Mouse (Mus musculus) MEL (cell line): ENCODE data around the gene Depp1. TPM values are rescaled to one million over a fixed set of nuclear protein-coding genes. Genes with fewer than 3 reads are reported as not detected.
"Not testable (repeated sequence)": the region's sequence is repeated elsewhere in the genome, so short reads cannot be mapped to it uniquely, and the experiment has no call there.

Experiments
- DNase-seq: peaks from one replicate; pipeline ENCODE4 v3.0.0; 2011; ENCODE audit warnings: low read depth, low spot score
- H3K27ac ChIP-seq: 2 replicates; pipeline ENCODE4 v1.5.1; 2012; ENCODE audit warnings: low read depth, mild to moderate bottlenecking, control low read depth, low read length, moderate library complexity; ENCODE audit not compliant: control insufficient read depth
- H3K27me3 ChIP-seq, 2 experiments: fragments of 150-350 bp in 1 of 2; sonication (generic) in 1 of 2; 2 replicates each; pipeline ENCODE4 v1.6.1; 2012; ENCODE audit warnings: low read length in 2 of 2, mild to moderate bottlenecking in 2 of 2, improper control_type of control experiment in 1 of 2, moderate library complexity in 1 of 2; ENCODE audit not compliant: insufficient read depth in 2 of 2, control insufficient read depth in 1 of 2
- H3K36me3 ChIP-seq, 2 experiments: 2 replicates each; pipeline ENCODE4 v1.6.1; 2012 to 2014; ENCODE audit warnings: low read length in 2 of 2, improper control_type of control experiment in 1 of 2, inconsistent platforms in 1 of 2, mild to moderate bottlenecking in 1 of 2; ENCODE audit not compliant: insufficient read depth in 2 of 2, control insufficient read depth in 1 of 2
- H3K4me1 ChIP-seq, 2 experiments: fragments of 150-350 bp in 1 of 2; sonication (generic) in 1 of 2; 2 replicates each; pipeline ENCODE4 v1.6.1; 2012; ENCODE audit warnings: low read length in 2 of 2, improper control_type of control experiment in 1 of 2, mild to moderate bottlenecking in 1 of 2; ENCODE audit not compliant: insufficient read depth in 2 of 2, control insufficient read depth in 1 of 2
- H3K4me3 ChIP-seq, 2 experiments: fragments of 150-350 bp in 1 of 2; sonication (generic) in 1 of 2; 2 replicates each; pipeline ENCODE4 v1.5.1; 2012; ENCODE audit warnings: low read depth in 2 of 2, low read length in 2 of 2, mild to moderate bottlenecking in 2 of 2, moderate library complexity in 2 of 2, control low read depth in 1 of 2, improper control_type of control experiment in 1 of 2; ENCODE audit not compliant: control insufficient read depth in 1 of 2, insufficient read depth in 1 of 2
- H3K79me2 ChIP-seq: 2 replicates; pipeline ENCODE4 v1.6.1; 2012; ENCODE audit warnings: mild to moderate bottlenecking, low read length, moderate library complexity; ENCODE audit not compliant: control insufficient read depth, poor library complexity, insufficient read depth
- H3K9ac ChIP-seq: 2 replicates; pipeline ENCODE4 v1.6.1; 2012; ENCODE audit warnings: low read depth, mild to moderate bottlenecking, control low read depth, low read length, moderate library complexity; ENCODE audit not compliant: control insufficient read depth, poor library complexity, severe bottlenecking
- H3K9me3 ChIP-seq: fragments of 150-350 bp; sonication (generic); replicated peaks from 2 replicates; pipeline ENCODE4 v1.6.1; 2012; ENCODE audit warnings: mild to moderate bottlenecking, low read length, improper control_type of control experiment, moderate library complexity; ENCODE audit not compliant: insufficient read depth
- BHLHE40 ChIP-seq: IDR thresholded peaks from 2 replicates; pipeline ENCODE4 v1.6.1; 2012; ENCODE audit warnings: low read depth, mild to moderate bottlenecking, inconsistent platforms, low read length, improper control_type of control experiment, borderline replicate concordance
- CHD2 ChIP-seq: IDR thresholded peaks from 2 replicates; pipeline ENCODE4 v1.6.1; 2011; ENCODE audit warnings: low read length, improper control_type of control experiment
- E2F4 ChIP-seq: IDR thresholded peaks from 2 replicates; pipeline ENCODE4 v1.6.1; 2011; ENCODE audit warnings: low read depth, low read length, improper control_type of control experiment, borderline replicate concordance
- ELF1 ChIP-seq: IDR thresholded peaks from 2 replicates; pipeline ENCODE4 v1.6.1; 2014; ENCODE audit warnings: low read depth, mild to moderate bottlenecking, inconsistent platforms, low read length, improper control_type of control experiment, moderate library complexity
- EP300 ChIP-seq, 2 experiments: IDR thresholded peaks; 2 replicates each; pipeline ENCODE4 v1.6.1; 2011; ENCODE audit warnings: improper control_type of control experiment in 2 of 2, low read length in 2 of 2, low read depth in 1 of 2, mild to moderate bottlenecking in 1 of 2
- ETS1 ChIP-seq: IDR thresholded peaks from 2 replicates; pipeline ENCODE4 v1.6.1; 2012; ENCODE audit warnings: low read depth, mild to moderate bottlenecking, inconsistent platforms, low read length, improper control_type of control experiment, moderate library complexity
- GATA1 ChIP-seq: IDR thresholded peaks from 2 replicates; pipeline ENCODE4 v1.6.1; 2011; ENCODE audit warnings: low read depth, low read length, improper control_type of control experiment
- JUND ChIP-seq: IDR thresholded peaks from 2 replicates; pipeline ENCODE4 v1.6.1; 2011; ENCODE audit warnings: low read depth, mild to moderate bottlenecking, improper control_type of control experiment, low read length
- KAT2A ChIP-seq: conservative IDR thresholded peaks from 2 replicates; pipeline ENCODE4 v1.6.1; 2012; ENCODE audit warnings: low read depth, low read length, improper control_type of control experiment, inconsistent platforms
- MAFK ChIP-seq: IDR thresholded peaks from 2 replicates; pipeline ENCODE4 v1.6.1; 2011; ENCODE audit warnings: low read depth, mild to moderate bottlenecking, low read length, improper control_type of control experiment, borderline replicate concordance
- MAX ChIP-seq: IDR thresholded peaks from 2 replicates; pipeline ENCODE4 v1.6.1; 2011; ENCODE audit warnings: low read length, improper control_type of control experiment
- MAZ ChIP-seq: IDR thresholded peaks from 2 replicates; pipeline ENCODE4 v1.6.1; 2012; ENCODE audit warnings: low read depth, mild to moderate bottlenecking, inconsistent platforms, low read length, improper control_type of control experiment
- MYB ChIP-seq: IDR thresholded peaks from 2 replicates; pipeline ENCODE4 v1.6.1; 2011; ENCODE audit warnings: mild to moderate bottlenecking, low read depth, low read length, improper control_type of control experiment
- NELFE ChIP-seq: IDR thresholded peaks from 2 replicates; pipeline ENCODE4 v1.6.1; 2011; ENCODE audit warnings: low read depth, low read length, improper control_type of control experiment
- NRF1 ChIP-seq: IDR thresholded peaks from 2 replicates; pipeline ENCODE4 v1.6.1; 2014; ENCODE audit warnings: low read depth, mild to moderate bottlenecking, inconsistent platforms, low read length, improper control_type of control experiment, moderate library complexity; ENCODE audit not compliant: poor library complexity, insufficient read depth, severe bottlenecking
- POLR2A ChIP-seq, 2 experiments: IDR thresholded peaks; 2 replicates each; pipeline ENCODE4 v1.6.1; 2011 to 2012; ENCODE audit warnings: low read length in 2 of 2, mild to moderate bottlenecking in 2 of 2, control low read depth in 1 of 2, improper control_type of control experiment in 1 of 2, low read depth in 1 of 2, moderate library complexity in 1 of 2; ENCODE audit not compliant: control insufficient read depth in 1 of 2, insufficient read depth in 1 of 2, poor library complexity in 1 of 2
- POLR2AphosphoS2 ChIP-seq: IDR thresholded peaks from 2 replicates; pipeline ENCODE4 v1.6.1; 2011; ENCODE audit warnings: low read length, improper control_type of control experiment
- RAD21 ChIP-seq: IDR thresholded peaks from 2 replicates; pipeline ENCODE4 v1.6.1; 2011; ENCODE audit warnings: mild to moderate bottlenecking, low read depth, low read length, improper control_type of control experiment
- RCOR1 ChIP-seq: IDR thresholded peaks from 2 replicates; pipeline ENCODE4 v1.6.1; 2012; ENCODE audit warnings: low read depth, mild to moderate bottlenecking, inconsistent platforms, low read length, improper control_type of control experiment
- SIN3A ChIP-seq: IDR thresholded peaks from 2 replicates; pipeline ENCODE4 v1.6.1; 2012; ENCODE audit warnings: low read length, improper control_type of control experiment, inconsistent platforms
- SMC3 ChIP-seq: IDR thresholded peaks from 2 replicates; pipeline ENCODE4 v1.6.1; 2011; ENCODE audit warnings: low read depth, low read length, improper control_type of control experiment
- TCF12 ChIP-seq: IDR thresholded peaks from 2 replicates; pipeline ENCODE4 v1.6.1; 2014; ENCODE audit warnings: low read depth, mild to moderate bottlenecking, inconsistent platforms, low read length, improper control_type of control experiment, moderate library complexity
- UBTF ChIP-seq: IDR thresholded peaks from 2 replicates; pipeline ENCODE4 v1.6.1; 2012; ENCODE audit warnings: low read depth, mild to moderate bottlenecking, inconsistent platforms, low read length, improper control_type of control experiment, moderate library complexity, borderline replicate concordance; ENCODE audit not compliant: insufficient read depth
- ZC3H11A ChIP-seq: IDR thresholded peaks from 2 replicates; pipeline ENCODE4 v1.6.1; 2012; ENCODE audit warnings: low read depth, mild to moderate bottlenecking, inconsistent platforms, low read length, improper control_type of control experiment
- ZKSCAN1 ChIP-seq: IDR thresholded peaks from 2 replicates; pipeline ENCODE4 v1.6.1; 2012; ENCODE audit warnings: low read depth, mild to moderate bottlenecking, inconsistent platforms, low read length, improper control_type of control experiment, moderate library complexity
- ZMIZ1 ChIP-seq: IDR thresholded peaks from 2 replicates; pipeline ENCODE4 v1.6.1; 2012; ENCODE audit warnings: low read depth, mild to moderate bottlenecking, inconsistent platforms, low read length, improper control_type of control experiment, moderate library complexity
- ZNF384 ChIP-seq: IDR thresholded peaks from 2 replicates; pipeline ENCODE4 v1.6.1; 2012; ENCODE audit warnings: low read depth, mild to moderate bottlenecking, inconsistent platforms, low read length, improper control_type of control experiment
- polyA plus RNA-seq, 2 experiments: library from polyadenylated mRNA; stranded (reverse) in 1 of 2; unstranded in 1 of 2; fragments of >175 nt in 1 of 2; fragments of >200 nt in 1 of 2; gene quantifications; 2 replicates each; pipeline versions ENCODE4 v1.2.1 to v1.2.4; 2012; ENCODE audit warnings: low replicate concordance in 2 of 2, low read depth in 1 of 2; ENCODE audit not compliant: insufficient read length in 2 of 2, insufficient read depth in 1 of 2, missing spikeins in 1 of 2
- total RNA-seq: library from RNA; depleted of rRNA; stranded (reverse); fragments of 300-350 nt; gene quantifications from 2 replicates; pipeline ENCODE4 v1.2.3, GENCODE M21; 2012

The Depp1 gene
- total and polyA plus RNA-seq, 3 experiments, result not detected

DNA sequence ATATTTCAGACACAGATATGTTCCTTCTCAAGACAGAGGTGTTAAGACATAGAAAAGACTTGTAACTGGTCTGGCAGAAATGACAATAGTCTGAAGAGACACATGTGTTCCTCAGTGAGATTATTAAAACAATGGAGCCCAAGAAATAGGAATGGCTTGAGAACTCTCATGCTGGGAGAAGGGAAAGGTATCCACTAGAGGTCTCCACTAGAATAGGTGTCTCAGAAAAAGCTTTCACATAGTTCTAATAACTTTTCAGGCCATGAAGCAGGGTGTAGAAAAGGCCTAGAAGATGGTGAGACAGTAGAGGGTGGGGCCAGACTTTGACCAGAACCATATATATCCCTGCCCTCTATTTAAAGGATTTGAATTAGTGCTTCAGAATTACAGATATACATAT lies 32.3 kb upstream of the Depp1 start:
- Histone ChIP-seq H3K36me3 (no peaks in the 10 kb centered on the region), H3K9me3 (no peaks in the 10 kb centered on the region)
- TF ChIP-seq BHLHE40 (no peak), NELFE (no peak), RCOR1 (no peak), JUND (no peak), ZKSCAN1 (no peak), SMC3 (no peak), KAT2A (no peak), TCF12 (no peak), ZC3H11A (no peak), ELF1 (no peak), MAFK (no peak), SIN3A (no peak), UBTF (no peak), MAZ (no peak), ZNF384 (no peak)
- TF ChIP-seq, all 39 proteins: peak for 0
- Histone ChIP-seq H3K27ac (no peak overlapping the region), H3K4me1 (no peaks in the 10 kb centered on the region), H3K4me3 (no peak overlapping the region), H3K9ac (no peak overlapping the region), H3K27me3 (no peaks in the 10 kb centered on the region), H3K79me2 (no peaks in the 10 kb centered on the region)
- no peak for DNase-seq

DNA sequence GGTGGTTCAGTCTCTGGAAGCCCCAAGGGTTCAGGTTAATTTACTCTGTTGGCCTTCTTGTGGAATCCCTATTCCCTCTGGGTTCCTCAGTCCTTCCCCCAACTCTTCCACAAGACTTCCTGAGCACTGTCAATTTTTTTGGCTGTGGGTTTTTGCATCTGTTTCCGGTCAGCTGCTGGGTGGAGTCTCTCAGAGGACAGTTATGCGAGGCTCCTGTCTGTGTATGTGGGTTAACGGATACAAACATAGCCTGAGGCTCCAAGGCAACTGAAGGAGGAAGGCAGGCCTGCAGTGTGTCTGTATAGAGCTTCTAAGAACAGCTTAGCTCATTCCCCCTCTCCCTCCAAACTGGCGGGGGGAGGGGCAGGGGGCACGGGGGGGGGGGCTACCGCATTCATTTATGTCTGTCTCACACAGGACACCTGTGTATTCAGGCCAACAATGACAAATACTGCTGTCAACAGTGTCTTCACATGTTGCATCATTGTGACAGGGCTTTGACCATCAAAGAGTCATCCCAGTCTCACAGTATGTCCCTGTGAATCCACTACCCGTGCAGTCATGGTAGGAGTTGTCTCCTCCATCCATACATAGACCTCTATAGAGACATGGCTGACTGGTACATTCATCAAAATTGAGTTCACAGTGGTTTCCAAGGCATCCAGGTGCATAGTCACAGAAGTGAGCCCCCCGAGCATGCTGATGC lies 28.9 kb upstream of the Depp1 start:
- Histone ChIP-seq H3K79me2 (no peaks in the 10 kb centered on the region), H3K4me1 (no peaks in the 10 kb centered on the region)

GRCm38 (mm10) chr6:116626417-116626816 lies 24.0 kb upstream of the Depp1 start:
- not testable (repeated sequence) for H3K9me3 ChIP-seq, H3K27ac ChIP-seq, H3K36me3 ChIP-seq, H3K27me3 ChIP-seq, H3K4me1 ChIP-seq, H3K4me3 ChIP-seq, H3K79me2 ChIP-seq, H3K9ac ChIP-seq, DNase-seq

More for the DNA sequence above, 28.9 kb upstream of the Depp1 start:
- Histone ChIP-seq H3K27me3 (no peaks in the 10 kb centered on the region), H3K27ac (no peak overlapping the region), H3K36me3 (no peaks in the 10 kb centered on the region), H3K9me3 (no peaks in the 10 kb centered on the region), H3K9ac (no peak overlapping the region), H3K4me3 (no peak overlapping the region)
- DNase-seq, result no peak
- TF ChIP-seq TCF12 (no peak), E2F4 (no peak), GATA1 (no peak), ZMIZ1 (no peak), SMC3 (no peak), RAD21 (no peak), ETS1 (no peak), EP300 (IDR thresholded peaks at IDR 0.05; ENCODE audit: low read depth in 1 of 2, low read length in 2 of 2) (no peak), MYB (no peak), ZNF384 (no peak), POLR2A (IDR thresholded peaks at IDR 0.05; ENCODE audit: control insufficient read depth in 1 of 2, insufficient read depth in 1 of 2, low read depth in 1 of 2, low read length in 2 of 2, poor library complexity in 1 of 2) (no peak), CHD2 (no peak), POLR2AphosphoS2 (no peak), NELFE (no peak), UBTF (no peak), MAX (no peak), NRF1 (no peak), ZKSCAN1 (no peak)
